In the genomic region with DNA sequence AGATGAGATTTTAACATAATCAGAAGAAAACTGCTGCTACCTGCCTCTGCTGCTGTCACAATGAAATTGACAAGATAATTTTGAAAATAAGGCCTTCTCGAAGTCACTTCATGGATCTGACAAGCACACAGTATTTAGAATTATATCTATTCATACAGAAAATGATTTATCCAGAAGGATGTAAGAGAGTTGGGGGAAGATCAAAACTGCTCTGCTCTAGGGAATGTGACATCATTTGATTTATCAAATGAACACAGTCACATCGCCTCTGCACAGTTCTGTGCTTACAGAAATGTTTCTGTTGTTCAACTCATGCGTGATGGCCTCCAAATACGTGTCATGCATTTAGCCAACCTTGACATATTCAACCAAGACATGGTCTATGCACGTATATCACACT, we compare ENCODE assay signal across 15 mouse cellular contexts.
"Had no signal": no experiment of that assay in that cellular context is flagged by ENCODE, and none has a peak within 500 bp of the region (broad histone marks: within the 10 kb centered on the region; RNA-seq: fewer than 3 reads in every experiment).

No protein-coding gene starts in this region.

- H3K4me2 ChIP-seq: kidney, embryonic 15.5 days; liver, embryonic 11.5 days; liver, embryonic 15.5 days; lung, embryonic 14.5 days; midbrain, embryonic 12.5 days had no signal

- DNase-seq: kidney, adult 2 months; kidney, postnatal 14 days; lung, embryonic 14.5 days; lung, postnatal 10 days; lung, postnatal 4 days; right cerebral cortex, postnatal 4 days; spleen, adult 18-20 months; thymus, adult 18-20 months; thymus, postnatal 25 days had no signal

- H3K27me3 ChIP-seq: kidney, embryonic 15.5 days; liver, embryonic 15.5 days; midbrain, embryonic 12.5 days had no signal

- H3K27ac ChIP-seq: kidney, embryonic 15.5 days; left cerebral cortex, adult 2 months; limb, embryonic 10.5 days; liver, embryonic 15.5 days; midbrain, embryonic 12.5 days had no signal

- H3K9me3 ChIP-seq: kidney, embryonic 15.5 days; limb, embryonic 10.5 days; liver, embryonic 15.5 days; midbrain, embryonic 12.5 days had no signal

- H3K4me3 ChIP-seq: kidney, embryonic 15.5 days; left cerebral cortex, adult 2 months; limb, embryonic 10.5 days; liver, embryonic 15.5 days; midbrain, embryonic 12.5 days had no signal

- H3K36me3 ChIP-seq: kidney, embryonic 15.5 days; limb, embryonic 10.5 days; liver, embryonic 15.5 days; midbrain, embryonic 12.5 days had no signal

- H3K9ac ChIP-seq: kidney, embryonic 15.5 days; liver, embryonic 15.5 days; lung, embryonic 14.5 days; midbrain, embryonic 12.5 days had no signal

- H3K4me1 ChIP-seq: kidney, embryonic 15.5 days; limb, embryonic 10.5 days; liver, embryonic 15.5 days; midbrain, embryonic 12.5 days had no signal
